Comparison of ENCODE assay signal across 25 mouse cellular contexts in the genomic region with DNA sequence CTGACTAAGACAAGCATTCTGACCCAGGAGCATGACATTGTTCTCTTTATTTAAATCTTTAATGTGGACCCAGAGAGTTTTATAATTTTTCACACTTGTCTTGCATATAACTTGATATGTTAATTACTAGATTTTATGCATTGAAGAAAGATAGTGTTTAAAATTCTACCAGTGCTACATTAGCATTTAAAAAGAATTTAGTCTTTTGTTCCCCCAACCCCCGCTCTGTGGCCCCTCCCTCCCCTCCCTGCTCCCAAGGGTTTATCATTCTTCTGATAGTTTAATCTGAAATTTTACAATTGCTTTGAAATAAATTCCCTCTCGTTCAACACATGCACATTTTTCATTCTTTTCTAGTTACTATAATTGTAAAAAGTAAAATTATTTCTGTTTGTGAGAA. TPM values are rescaled to one million over a fixed set of nuclear protein-coding genes. Genes with fewer than 3 reads are reported as not detected.
A peak's percentile ranks its signal among the peaks of the same experiment; 100 is the strongest.
DNase-seq lines count a peak whose midpoint lies in the region; ATAC-seq and TF ChIP-seq lines count a peak whose summit lies in the region.
"Had no signal": no experiment of that assay in that cellular context is flagged by ENCODE, and none has a peak within 500 bp of the region (broad histone marks: within the 10 kb centered on the region; RNA-seq: fewer than 3 reads in every experiment).

No protein-coding gene starts in this region.

- no peaks in the 10 kb centered on the region for H3K4me1 ChIP-seq in forebrain, embryonic 13.5 days
- H3K4me1 ChIP-seq in forebrain, embryonic 11.5 days (replicated peaks; ENCODE audit: control insufficient read depth, insufficient read depth, low read length), result no peaks in the 10 kb centered on the region
- no peaks in the 10 kb centered on the region for H3K4me1 ChIP-seq in limb, embryonic 14.5 days (ENCODE audit: control insufficient read depth, insufficient read depth, low read length)
- no peaks in the 10 kb centered on the region for H3K4me1 ChIP-seq in limb, embryonic 10.5 days
- H3K4me1 ChIP-seq in midbrain, embryonic 14.5 days (ENCODE audit: control insufficient read depth, insufficient read depth, low read length), result no peaks in the 10 kb centered on the region
- no peaks in the 10 kb centered on the region for H3K4me1 ChIP-seq in midbrain, embryonic 10.5 days
- H3K4me1 ChIP-seq: embryonic facial prominence, embryonic 10.5 days; embryonic facial prominence, embryonic 13.5 days; hindbrain, embryonic 12.5 days; hindbrain, embryonic 15.5 days had no signal

- H3K27me3 ChIP-seq in forebrain, embryonic 13.5 days, result no peaks in the 10 kb centered on the region
- no peaks in the 10 kb centered on the region for H3K27me3 ChIP-seq in forebrain, embryonic 11.5 days (ENCODE audit: control insufficient read depth, insufficient read depth, low read length)
- no peaks in the 10 kb centered on the region for H3K27me3 ChIP-seq in limb, embryonic 14.5 days (ENCODE audit: control insufficient read depth, insufficient read depth, low read length)
- H3K27me3 ChIP-seq in limb, embryonic 10.5 days (ENCODE audit: low read depth, poor library complexity, severe bottlenecking), result no peaks in the 10 kb centered on the region
- no peaks in the 10 kb centered on the region for H3K27me3 ChIP-seq in midbrain, embryonic 14.5 days (ENCODE audit: control insufficient read depth, insufficient read depth, low read length)
- no peaks in the 10 kb centered on the region for H3K27me3 ChIP-seq in midbrain, embryonic 10.5 days (ENCODE audit: low read depth, poor library complexity, severe bottlenecking)
- H3K27me3 ChIP-seq: embryonic facial prominence, embryonic 13.5 days; hindbrain, embryonic 12.5 days; hindbrain, embryonic 15.5 days had no signal

- no peak for DNase-seq in forebrain, embryonic 11.5 days (ENCODE audit: low spot score)
- DNase-seq in limb, embryonic 14.5 days (ENCODE audit: low spot score), result peak; percentile 2
- no peak for DNase-seq in limb, embryonic 10.5 days (ENCODE audit: low spot score)
- DNase-seq in midbrain, embryonic 14.5 days, result peak; percentile 8
- no peak for DNase-seq in midbrain, embryonic 10.5 days (ENCODE audit: low spot score)
- DNase-seq in kidney, adult 9 months, result no peak
- DNase-seq in embryo, embryonic 10.5 days (ENCODE audit: low spot score), result no peak
- DNase-seq: adrenal gland, adult 8-10 months; adrenal gland, postnatal 25 days; cerebellum, adult 11 months; cerebellum, adult 2 months; cerebellum, adult 9-11 months; cerebellum, postnatal 25 days; embryo, embryonic 11 days; gastrocnemius, adult 2 months; gastrocnemius, postnatal 14 days; heart, adult 11 months had no signal

- H3K4me3 ChIP-seq in forebrain, embryonic 13.5 days, result no peak overlapping the region
- no peak overlapping the region for H3K4me3 ChIP-seq in forebrain, embryonic 11.5 days (ENCODE audit: low read depth, low read length)
- H3K4me3 ChIP-seq in limb, embryonic 14.5 days (replicated peaks; ENCODE audit: low read length), result no peak overlapping the region
- H3K4me3 ChIP-seq in limb, embryonic 10.5 days, result no peak overlapping the region
- no peak overlapping the region for H3K4me3 ChIP-seq in midbrain, embryonic 14.5 days (replicated peaks; ENCODE audit: low read depth, low read length)
- no peak overlapping the region for H3K4me3 ChIP-seq in midbrain, embryonic 10.5 days
- H3K4me3 ChIP-seq: embryonic facial prominence, embryonic 10.5 days; embryonic facial prominence, embryonic 13.5 days; erythroblast, embryonic 14.5 days; gastrocnemius, adult 2 months; hindbrain, embryonic 12.5 days; hindbrain, embryonic 15.5 days had no signal

- H3K9ac ChIP-seq in forebrain, embryonic 13.5 days, result no peak overlapping the region
- H3K9ac ChIP-seq in forebrain, embryonic 11.5 days (ENCODE audit: low read length), result no peak overlapping the region
- no peak overlapping the region for H3K9ac ChIP-seq in limb, embryonic 14.5 days (ENCODE audit: low read depth, low read length, severe bottlenecking)
- H3K9ac ChIP-seq in midbrain, embryonic 14.5 days (replicated peaks; ENCODE audit: low read length), result no peak overlapping the region
- H3K9ac ChIP-seq: embryonic facial prominence, embryonic 13.5 days; hindbrain, embryonic 12.5 days; hindbrain, embryonic 15.5 days had no signal

- ATAC-seq in forebrain, embryonic 13.5 days, result 0 out of 2 replicates have a peak, but pooled peaks have one; percentile 16
- no peak for ATAC-seq in forebrain, embryonic 11.5 days (replicated peaks; ENCODE audit: low FRiP score)
- no peak for ATAC-seq in limb, embryonic 14.5 days (ENCODE audit: low FRiP score, low read depth)
- no peak for ATAC-seq in midbrain, embryonic 14.5 days (ENCODE audit: low FRiP score, low TSS enrichment)
- ATAC-seq: activated CD4-positive, CD25-positive, alpha-beta regulatory T cell, adult 4 months had no signal

- 68% methylated on average over 2 of the region's 2 CpGs for WGBS in forebrain, embryonic 13.5 days
- 81% methylated on average over 2 of the region's 2 CpGs for WGBS in forebrain, embryonic 11.5 days
- 71% methylated on average over 2 of the region's 2 CpGs for WGBS in limb, embryonic 14.5 days
- WGBS in limb, embryonic 10.5 days, result 91% methylated on average over 2 of the region's 2 CpGs
- WGBS in midbrain, embryonic 14.5 days, result 25% methylated on average over 2 of the region's 2 CpGs
- 74% methylated on average over 2 of the region's 2 CpGs for WGBS in midbrain, embryonic 10.5 days

- TF ChIP-seq POLR2A in limb, embryonic 14.5 days (IDR thresholded peaks at IDR 0.05; ENCODE audit: borderline replicate concordance, extremely low read depth, insufficient read depth, insufficient read length), result no peak

- H3K4me2 ChIP-seq in forebrain, embryonic 13.5 days, result no peak overlapping the region
- no peak overlapping the region for H3K4me2 ChIP-seq in forebrain, embryonic 11.5 days (ENCODE audit: low read depth, low read length, severe bottlenecking)
- no peak overlapping the region for H3K4me2 ChIP-seq in limb, embryonic 14.5 days (replicated peaks; ENCODE audit: low read depth, low read length, severe bottlenecking)
- no peak overlapping the region for H3K4me2 ChIP-seq in midbrain, embryonic 14.5 days (ENCODE audit: low read length)
- H3K4me2 ChIP-seq: embryonic facial prominence, embryonic 13.5 days; heart, embryonic 11.5 days; hindbrain, embryonic 12.5 days; hindbrain, embryonic 15.5 days had no signal

- no peaks in the 10 kb centered on the region for H3K36me3 ChIP-seq in forebrain, embryonic 13.5 days (ENCODE audit: poor library complexity, severe bottlenecking)
- H3K36me3 ChIP-seq in forebrain, embryonic 11.5 days (ENCODE audit: control insufficient read depth, insufficient read depth, low read length), result no peaks in the 10 kb centered on the region
- no peaks in the 10 kb centered on the region for H3K36me3 ChIP-seq in limb, embryonic 14.5 days (ENCODE audit: control insufficient read depth, insufficient read depth, low read length)
- no peaks in the 10 kb centered on the region for H3K36me3 ChIP-seq in limb, embryonic 10.5 days
- no peaks in the 10 kb centered on the region for H3K36me3 ChIP-seq in midbrain, embryonic 14.5 days (ENCODE audit: control insufficient read depth, insufficient read depth, low read length)
- no peaks in the 10 kb centered on the region for H3K36me3 ChIP-seq in midbrain, embryonic 10.5 days
- H3K36me3 ChIP-seq: embryonic facial prominence, embryonic 10.5 days; embryonic facial prominence, embryonic 13.5 days; hindbrain, embryonic 12.5 days; hindbrain, embryonic 15.5 days had no signal

- no peak overlapping the region for H3K27ac ChIP-seq in forebrain, embryonic 13.5 days
- H3K27ac ChIP-seq in forebrain, embryonic 11.5 days (ENCODE audit: low read depth, low read length), result no peak overlapping the region
- H3K27ac ChIP-seq in limb, embryonic 14.5 days (replicated peaks; ENCODE audit: low read depth, low read length), result no peak overlapping the region
- no peak overlapping the region for H3K27ac ChIP-seq in limb, embryonic 10.5 days
- H3K27ac ChIP-seq in midbrain, embryonic 14.5 days (replicated peaks; ENCODE audit: low read depth, low read length), result no peak overlapping the region
- H3K27ac ChIP-seq in midbrain, embryonic 10.5 days (replicated peaks), result no peak overlapping the region
- H3K27ac ChIP-seq: embryonic facial prominence, embryonic 10.5 days; embryonic facial prominence, embryonic 13.5 days; gastrocnemius, adult 2 months; hindbrain, embryonic 12.5 days; hindbrain, embryonic 15.5 days had no signal

- no peaks in the 10 kb centered on the region for H3K9me3 ChIP-seq in forebrain, embryonic 13.5 days (replicated peaks)
- H3K9me3 ChIP-seq in forebrain, embryonic 11.5 days (ENCODE audit: control insufficient read depth, low read length), result no peaks in the 10 kb centered on the region
- H3K9me3 ChIP-seq in limb, embryonic 14.5 days (ENCODE audit: control insufficient read depth, low read length), result no peaks in the 10 kb centered on the region
- no peaks in the 10 kb centered on the region for H3K9me3 ChIP-seq in limb, embryonic 10.5 days (replicated peaks)
- H3K9me3 ChIP-seq in midbrain, embryonic 14.5 days (ENCODE audit: control insufficient read depth, low read length), result no peaks in the 10 kb centered on the region
- H3K9me3 ChIP-seq in midbrain, embryonic 10.5 days (replicated peaks), result no peaks in the 10 kb centered on the region
- H3K9me3 ChIP-seq: embryonic facial prominence, embryonic 10.5 days; embryonic facial prominence, embryonic 13.5 days; hindbrain, embryonic 12.5 days; hindbrain, embryonic 15.5 days had no signal

RNA-seq across cellular contexts. Expression of gene Etl4, which starts 43.4 kb away (rescaled TPM):
- polyA plus RNA-seq in forebrain, embryonic 13.5 days (2015; fragmentation: Nextera tagmentation; extraction: Ambion mirVana), result 24.6 and 26.7 TPM in 2 replicates
- polyA plus RNA-seq in forebrain, embryonic 11.5 days (2014; fragmentation: Nextera tagmentation; extraction: Ambion mirVana), result 30.2 and 34.4 TPM in 2 replicates
- 44.9 and 49.5 TPM in 2 replicates for polyA plus RNA-seq in limb, embryonic 14.5 days (2012; rRNA removed)
- 38.3 and 43.2 TPM in 2 replicates for polyA plus RNA-seq in limb, embryonic 14.5 days (2014; fragmentation: Nextera tagmentation; extraction: Ambion mirVana)
- polyA plus RNA-seq in limb, embryonic 10.5 days (2016; fragmentation: Nextera tagmentation; extraction: Ambion mirVana), result 11.4 and 13.5 TPM in 2 replicates
- 1.8 and 2.5 TPM in 2 replicates for polyA plus RNA-seq in midbrain, embryonic 14.5 days (2014; fragmentation: Nextera tagmentation; extraction: Ambion mirVana)
- polyA plus RNA-seq in midbrain, embryonic 10.5 days (2016; fragmentation: Nextera tagmentation; extraction: Ambion mirVana), result 12.6 and 16.1 TPM in 2 replicates
- polyA plus RNA-seq: activated CD4-positive, CD25-positive, alpha-beta regulatory T cell, adult 4 months; erythroblast, embryonic 14.5 days had no signal

Comparison
In these comparisons a context has a peak if more than half of its experiments do, and no peak if none do; other contexts are left out.
1. DNase-seq: peak in limb, embryonic 14.5 days (single experiment) and midbrain, embryonic 14.5 days (single experiment); none in forebrain, embryonic 11.5 days (single experiment), limb, embryonic 10.5 days (single experiment), midbrain, embryonic 10.5 days (single experiment), kidney, adult 9 months (single experiment) and embryo, embryonic 10.5 days (single experiment).